Mouse (Mus musculus): Measurements from ENCODE around the gene Ms4a4c.

- no peak for TF ChIP-seq CTCF (conservative IDR thresholded peaks at IDR 0.05; ENCODE audit: low read length)
- no peak for TF ChIP-seq NANOG (IDR thresholded peaks at IDR 0.05; ENCODE audit: borderline replicate concordance, low read length)
- no peak for TF ChIP-seq POU5F1 (IDR thresholded peaks at IDR 0.05; ENCODE audit: borderline replicate concordance, low read length)
Measured at GRCm38 (mm10) chr19:11404527-11404926, at the start of gene Ms4a4c.

Data from E14TG2a.4 (cell line).